Mouse (Mus musculus) layer of hippocampus, postnatal 25 days (tissue): Measurements from ENCODE around the gene Lrp5. TPM values are rescaled to one million over a fixed set of nuclear protein-coding genes. Genes with fewer than 3 reads are reported as not detected.
A peak's percentile ranks its signal among the peaks of the same experiment; 100 is the strongest.
"Not testable (repeated sequence)": the region's sequence is repeated elsewhere in the genome, so short reads cannot be mapped to it uniquely, and the experiment has no call there.

Source experiments
- DNase-seq, 2 experiments: peaks; one replicate each; pipeline ENCODE4 v3.0.0; 2022; ENCODE audit warnings: mixed read lengths in 2 of 2, low spot score in 1 of 2; ENCODE audit errors: extremely low spot score in 1 of 2
- total RNA-seq, 2 experiments: library from RNA; stranded (reverse); gene quantifications; 2 replicates each; pipeline ENCODE4 v1.2.3; 2021

Lrp5 gene
- total RNA-seq, 2 experiments from 2014 or later = 10.3 to 10.9 TPM

- DNase-seq = no peak
Measured at GRCm38 (mm10) chr19:3665510-3665909, 20.9 kb downstream of the Lrp5 start.

- DNase-seq = no peak
Measured at GRCm38 (mm10) chr19:3657947-3658346, 28.4 kb downstream of the Lrp5 start.

GRCm38 (mm10) chr19:3657065-3657464, 29.3 kb downstream of the Lrp5 start:
- DNase-seq = not testable (repeated sequence)

- no peak for DNase-seq
Measured at GRCm38 (mm10) chr19:3656144-3656543, 30.2 kb downstream of the Lrp5 start.

GRCm38 (mm10) chr19:3654940-3655339, 31.4 kb downstream of the Lrp5 start:
- no peak for DNase-seq

- no peak for DNase-seq
Measured at GRCm38 (mm10) chr19:3654058-3654457, 32.3 kb downstream of the Lrp5 start.

GRCm38 (mm10) chr19:3653508-3653907, 32.9 kb downstream of the Lrp5 start:
- no peak for DNase-seq

- no peak for DNase-seq
Measured at GRCm38 (mm10) chr19:3651989-3652388, 34.4 kb downstream of the Lrp5 start.

- DNase-seq = no peak
Measured at GRCm38 (mm10) chr19:3651220-3651619, 35.1 kb downstream of the Lrp5 start.

- DNase-seq = no peak
Measured at GRCm38 (mm10) chr19:3650448-3650847, 35.9 kb downstream of the Lrp5 start.

- DNase-seq = no peak
Measured at GRCm38 (mm10) chr19:3648830-3649450, 37.4 kb downstream of the Lrp5 start.

GRCm38 (mm10) chr19:3647999-3648398, 38.4 kb downstream of the Lrp5 start:
- no peak for DNase-seq

GRCm38 (mm10) chr19:3645813-3646212, 40.6 kb downstream of the Lrp5 start:
- no peak for DNase-seq

- DNase-seq = no peak
Measured at GRCm38 (mm10) chr19:3645318-3645717, 41.0 kb downstream of the Lrp5 start.

- DNase-seq = no peak
Measured at GRCm38 (mm10) chr19:3639561-3639960, 46.8 kb downstream of the Lrp5 start.

GRCm38 (mm10) chr19:3638698-3639097, 47.7 kb downstream of the Lrp5 start:
- peak in 1 of 2 experiments; percentile 15 for DNase-seq

- no peak for DNase-seq
Measured at GRCm38 (mm10) chr19:3632018-3632417, 54.3 kb downstream of the Lrp5 start.

GRCm38 (mm10) chr19:3631431-3631830, 54.9 kb downstream of the Lrp5 start:
- DNase-seq = no peak

- DNase-seq = no peak
Measured at GRCm38 (mm10) chr19:3630486-3630885, 55.9 kb downstream of the Lrp5 start.

GRCm38 (mm10) chr19:3630027-3630426, 56.3 kb downstream of the Lrp5 start:
- no peak for DNase-seq

GRCm38 (mm10) chr19:3628223-3628622, 58.1 kb downstream of the Lrp5 start:
- no peak for DNase-seq

GRCm38 (mm10) chr19:3625111-3625510, 61.3 kb downstream of the Lrp5 start:
- DNase-seq = no peak

GRCm38 (mm10) chr19:3623824-3624223, 62.5 kb downstream of the Lrp5 start:
- peak in 1 of 2 experiments; percentile 58 for DNase-seq
